Mouse (Mus musculus): ENCODE data around the gene Amhr2.

Gene Amhr2

GRCm38 (mm10) chr15:102445146-102445545 lies at the start of gene Amhr2:
Amhr2 (plus strand) TSS chr15:102445367.
- no peak for DNase-seq

GRCm38 (mm10) chr15:102398629-102399028 lies 46.5 kb upstream of the Amhr2 start:
- DNase-seq: no peak

GRCm38 (mm10) chr15:102399229-102400221 lies 45.6 kb upstream of the Amhr2 start:
- peak; percentile 60 to 61 for DNase-seq

- DNase-seq: no peak
These were observed 44.6 kb upstream of the Amhr2 start for GRCm38 (mm10) chr15:102400476-102401045.

GRCm38 (mm10) chr15:102401278-102401677 lies 43.9 kb upstream of the Amhr2 start:
- no peak for DNase-seq

- no peak for DNase-seq
These were observed 43.0 kb upstream of the Amhr2 start for GRCm38 (mm10) chr15:102402210-102402609.

GRCm38 (mm10) chr15:102404608-102405488 lies 40.3 kb upstream of the Amhr2 start:
- no peak for DNase-seq

GRCm38 (mm10) chr15:102405489-102406195 lies 39.5 kb upstream of the Amhr2 start, which contains the start of gene Sp1:
Sp1 (plus strand) TSS chr15:102406143.
- peak; percentile 96 to 99 for DNase-seq

- DNase-seq: peak; percentile 60 to 75
These were observed 38.8 kb upstream of the Amhr2 start for GRCm38 (mm10) chr15:102406196-102406911.

- no peak for DNase-seq
These were observed 38.1 kb upstream of the Amhr2 start for GRCm38 (mm10) chr15:102406912-102407580.

- DNase-seq: no peak
These were observed 37.2 kb upstream of the Amhr2 start for GRCm38 (mm10) chr15:102407681-102408557.

GRCm38 (mm10) chr15:102408558-102409130 lies 36.5 kb upstream of the Amhr2 start:
- DNase-seq: no peak

GRCm38 (mm10) chr15:102409286-102409685 lies 35.9 kb upstream of the Amhr2 start:
- no peak for DNase-seq

GRCm38 (mm10) chr15:102411077-102411476 lies 34.1 kb upstream of the Amhr2 start:
- no peak for DNase-seq

- no peak for DNase-seq
These were observed 31.5 kb upstream of the Amhr2 start for GRCm38 (mm10) chr15:102413687-102414086.

GRCm38 (mm10) chr15:102417524-102417923 lies 27.6 kb upstream of the Amhr2 start:
- DNase-seq: no peak

GRCm38 (mm10) chr15:102420986-102421385 lies 24.2 kb upstream of the Amhr2 start:
- DNase-seq: no peak

- DNase-seq: peak; percentile 53 to 59
These were observed 23.7 kb upstream of the Amhr2 start for GRCm38 (mm10) chr15:102421437-102421836.

- DNase-seq: no peak
These were observed 21.4 kb upstream of the Amhr2 start for GRCm38 (mm10) chr15:102423602-102424240.
